Mouse (Mus musculus): ENCODE measurements around the gene Rdh11.
A peak's percentile ranks its signal among the peaks of the same experiment; 100 is the strongest.
"Not testable (repeated sequence)": the region's sequence is repeated elsewhere in the genome, so short reads cannot be mapped to it uniquely, and the experiment has no call there.

Gene Rdh11

GRCm38 (mm10) chr12:79192193-79192592 is at the start of gene Rdh11:
TSS of gene Rdh11 (minus strand) at chr12:79192293.
- DNase-seq = no peak

GRCm38 (mm10) chr12:79235485-79236080 is 43.5 kb upstream of the Rdh11 start:
- no peak for DNase-seq

GRCm38 (mm10) chr12:79217511-79217910 is 25.4 kb upstream of the Rdh11 start:
- no peak for DNase-seq

- no peak for DNase-seq
Measured at GRCm38 (mm10) chr12:79211447-79211846, 19.4 kb upstream of the Rdh11 start.

- peak; percentile 19 for DNase-seq
Measured at GRCm38 (mm10) chr12:79208703-79209464, 16.8 kb upstream of the Rdh11 start, which contains the start of gene Rdh12. TSS of gene Rdh12 (plus strand) at chr12:79208914.

- DNase-seq = no peak
Measured at GRCm38 (mm10) chr12:79201882-79202281, 9.8 kb upstream of the Rdh11 start.

- no peak for DNase-seq
Measured at GRCm38 (mm10) chr12:79197105-79197504, 5.0 kb upstream of the Rdh11 start.

- DNase-seq = peak; percentile 73
Measured at GRCm38 (mm10) chr12:79193441-79193840, 1.3 kb upstream of the Rdh11 start.

- DNase-seq = peak; percentile 78
Measured at GRCm38 (mm10) chr12:79191701-79192100, 392 bp downstream of the Rdh11 start.

GRCm38 (mm10) chr12:79190931-79191673 is 991 bp downstream of the Rdh11 start:
- peak; percentile 50 for DNase-seq

GRCm38 (mm10) chr12:79185160-79185559 is 6.9 kb downstream of the Rdh11 start:
- DNase-seq = not testable (repeated sequence)

GRCm38 (mm10) chr12:79175998-79176397 is 16.1 kb downstream of the Rdh11 start:
- DNase-seq = no peak

GRCm38 (mm10) chr12:79173721-79174120 is 18.4 kb downstream of the Rdh11 start:
- DNase-seq = no peak

GRCm38 (mm10) chr12:79172019-79172941 is 19.8 kb downstream of the Rdh11 start, which contains the start of gene Vti1b:
TSS of gene Vti1b (minus strand) at chr12:79172667.
- peak; percentile 95 for DNase-seq

GRCm38 (mm10) chr12:79171269-79171995 is 20.7 kb downstream of the Rdh11 start:
- DNase-seq = no peak

- DNase-seq = no peak
Measured at GRCm38 (mm10) chr12:79170421-79170820, 21.7 kb downstream of the Rdh11 start.

GRCm38 (mm10) chr12:79169173-79169572 is 22.9 kb downstream of the Rdh11 start:
- DNase-seq = no peak

GRCm38 (mm10) chr12:79162876-79163275 is 29.2 kb downstream of the Rdh11 start:
- no peak for DNase-seq

GRCm38 (mm10) chr12:79149653-79150052 is 42.4 kb downstream of the Rdh11 start:
- DNase-seq = no peak

- no peak for DNase-seq
Measured at GRCm38 (mm10) chr12:79141384-79141783, 50.7 kb downstream of the Rdh11 start.

- no peak for DNase-seq
Measured at GRCm38 (mm10) chr12:79140811-79141210, 51.3 kb downstream of the Rdh11 start.

GRCm38 (mm10) chr12:79139417-79139816 is 52.7 kb downstream of the Rdh11 start:
- DNase-seq = no peak
